Mouse (Mus musculus) mouse trophoblast stem cell (cell line): ENCODE data around the gene Gpr149.

ENCODE experiments used
- in situ Hi-C, 2 experiments: fragments of 300-500 bp; cut with MseI, MboI; formaldehyde crosslinking; loops; 2 replicates in 1 of 2; 3 replicates in 1 of 2; pipeline ENCODE4 v1.15.1; 2025

Gpr149 gene

GRCm38 (mm10) chr3:62604973-62605372 lies at the start of gene Gpr149:
Gene Gpr149, minus strand, starts transcription at chr3:62605140.
- in situ Hi-C loops: no loop called here

- in situ Hi-C loops: no loop called here
These were observed 45.6 kb upstream of the Gpr149 start for GRCm38 (mm10) chr3:62650551-62650950.

- in situ Hi-C loops: no loop called here
These were observed 5.9 kb upstream of the Gpr149 start for GRCm38 (mm10) chr3:62610861-62611260.

- in situ Hi-C loops: no loop called here
These were observed 991 bp upstream of the Gpr149 start for GRCm38 (mm10) chr3:62605931-62606330.

GRCm38 (mm10) chr3:62604047-62604391 lies 921 bp downstream of the Gpr149 start:
- in situ Hi-C loops: no loop called here

- in situ Hi-C loops: no loop called here
These were observed 1.5 kb downstream of the Gpr149 start for GRCm38 (mm10) chr3:62603231-62604046.

GRCm38 (mm10) chr3:62602466-62602865 lies 2.5 kb downstream of the Gpr149 start:
- in situ Hi-C loops: no loop called here

GRCm38 (mm10) chr3:62594842-62595241 lies 10.1 kb downstream of the Gpr149 start:
- in situ Hi-C loops: no loop called here

GRCm38 (mm10) chr3:62585072-62585471 lies 19.9 kb downstream of the Gpr149 start:
- in situ Hi-C loops: no loop called here

- in situ Hi-C loops: loop anchor here (10.0 kb wide), 2 partner anchors 327 to 337 kb away; no protein-coding TSS in a partner anchor
These were observed 77.3 kb downstream of the Gpr149 start for GRCm38 (mm10) chr3:62527593-62527992.

- in situ Hi-C loops: loop anchor here (10.0 kb wide), 2 partner anchors 328 to 338 kb away; no protein-coding TSS in a partner anchor
These were observed 77.8 kb downstream of the Gpr149 start for GRCm38 (mm10) chr3:62527160-62527559.

GRCm38 (mm10) chr3:62507206-62507647 lies 97.7 kb downstream of the Gpr149 start:
- in situ Hi-C loops: no loop called here

- in situ Hi-C loops: no loop called here
These were observed 98.3 kb downstream of the Gpr149 start, which contains the start of gene Dhx36 for GRCm38 (mm10) chr3:62506488-62507205. Gene Dhx36, minus strand, starts transcription at chr3:62507004.

GRCm38 (mm10) chr3:62505166-62505900 lies 99.6 kb downstream of the Gpr149 start:
- in situ Hi-C loops: no loop called here

- in situ Hi-C loops: loop anchor here in 1 of 2 experiments (25.0 kb wide), 1 partner anchor 1513 kb away; no protein-coding TSS in a partner anchor
These were observed 105.6 kb downstream of the Gpr149 start for GRCm38 (mm10) chr3:62499327-62499726.

- in situ Hi-C loops: loop anchor here in 1 of 2 experiments (25.0 kb wide), 1 partner anchor 1520 kb away; no protein-coding TSS in a partner anchor
These were observed 112.4 kb downstream of the Gpr149 start for GRCm38 (mm10) chr3:62492568-62492967.

- in situ Hi-C loops: loop anchor here in 1 of 2 experiments (25.0 kb wide), 1 partner anchor 1528 kb away; no protein-coding TSS in a partner anchor
These were observed 120.6 kb downstream of the Gpr149 start for GRCm38 (mm10) chr3:62484340-62484739.
